Mouse (Mus musculus): ENCODE results near the gene Pip5kl1. TPM values are rescaled to one million over a fixed set of nuclear protein-coding genes. Genes with fewer than 3 reads are reported as not detected.

Pip5kl1 gene
- polyA plus RNA-seq (2011; ENCODE audit: insufficient read depth, insufficient read length, low replicate concordance, missing spikeins), result not detected in 2 replicates

GRCm38 (mm10) chr2:32574497-32574896, at the start of gene Pip5kl1:
Gene Pip5kl1 (plus strand): TSS chr2:32574797.
- Histone ChIP-seq H3K4me1 (ENCODE audit: control insufficient read depth, insufficient read depth, low read length) (no peaks in the 10 kb centered on the region), H3K4me3 (replicated peaks; ENCODE audit: control insufficient read depth, low read depth, low read length) (no peak within 1 kb of the TSS), H3K27ac (ENCODE audit: control insufficient read depth, insufficient read depth, low read depth, low read length, poor library complexity) (no peak within 1 kb of the TSS)
- no peak for TF ChIP-seq CTCF (IDR thresholded peaks at IDR 0.05; ENCODE audit: control insufficient read depth, insufficient read depth, low read length)
- TF ChIP-seq POLR2A (IDR thresholded peaks at IDR 0.05; ENCODE audit: borderline replicate concordance, control insufficient read depth, low read depth, low read length), result no peak
- 80% methylated on average over 6 of the region's 6 CpGs for WGBS

- TF ChIP-seq CTCF (IDR thresholded peaks at IDR 0.05; ENCODE audit: control insufficient read depth, insufficient read depth, low read length) (no peak), POLR2A (IDR thresholded peaks at IDR 0.05; ENCODE audit: borderline replicate concordance, control insufficient read depth, low read depth, low read length) (no peak)
- Histone ChIP-seq H3K4me3 (replicated peaks; ENCODE audit: control insufficient read depth, low read depth, low read length) (no peak overlapping the region), H3K27ac (ENCODE audit: control insufficient read depth, insufficient read depth, low read depth, low read length, poor library complexity) (no peak overlapping the region), H3K4me1 (ENCODE audit: control insufficient read depth, insufficient read depth, low read length) (no peaks in the 10 kb centered on the region)
- WGBS, result 90% methylated on average over 12 of the region's 12 CpGs
Observed at GRCm38 (mm10) chr2:32525816-32526215, 48.8 kb upstream of the Pip5kl1 start.

- TF ChIP-seq CTCF (IDR thresholded peaks at IDR 0.05; ENCODE audit: control insufficient read depth, insufficient read depth, low read length) (no peak), POLR2A (IDR thresholded peaks at IDR 0.05; ENCODE audit: borderline replicate concordance, control insufficient read depth, low read depth, low read length) (no peak)
- WGBS, result 88% methylated on average over 14 of the region's 14 CpGs
- H3K4me1 ChIP-seq (ENCODE audit: control insufficient read depth, insufficient read depth, low read length), result no peaks in the 10 kb centered on the region
- no peak overlapping the region for H3K4me3 ChIP-seq (replicated peaks; ENCODE audit: control insufficient read depth, low read depth, low read length)
- no peak overlapping the region for H3K27ac ChIP-seq (ENCODE audit: control insufficient read depth, insufficient read depth, low read depth, low read length, poor library complexity)
Observed at GRCm38 (mm10) chr2:32527468-32527966, 47.1 kb upstream of the Pip5kl1 start.

- Histone ChIP-seq H3K4me1 (ENCODE audit: control insufficient read depth, insufficient read depth, low read length) (no peaks in the 10 kb centered on the region), H3K27ac (ENCODE audit: control insufficient read depth, insufficient read depth, low read depth, low read length, poor library complexity) (no peak overlapping the region), H3K4me3 (replicated peaks; ENCODE audit: control insufficient read depth, low read depth, low read length) (no peak overlapping the region)
- TF ChIP-seq POLR2A (IDR thresholded peaks at IDR 0.05; ENCODE audit: borderline replicate concordance, control insufficient read depth, low read depth, low read length) (no peak), CTCF (IDR thresholded peaks at IDR 0.05; ENCODE audit: control insufficient read depth, insufficient read depth, low read length) (no peak)
- WGBS, result 85% methylated on average over 1 of the region's 1 CpGs
Observed at GRCm38 (mm10) chr2:32528326-32528725, 46.3 kb upstream of the Pip5kl1 start.

GRCm38 (mm10) chr2:32530479-32530878, 44.1 kb upstream of the Pip5kl1 start:
- 8% methylated on average over 2 of the region's 2 CpGs for WGBS
- H3K27ac ChIP-seq (ENCODE audit: control insufficient read depth, insufficient read depth, low read depth, low read length, poor library complexity), result no peak overlapping the region
- TF ChIP-seq POLR2A (IDR thresholded peaks at IDR 0.05; ENCODE audit: borderline replicate concordance, control insufficient read depth, low read depth, low read length) (no peak), CTCF (IDR thresholded peaks at IDR 0.05; ENCODE audit: control insufficient read depth, insufficient read depth, low read length) (no peak)

GRCm38 (mm10) chr2:32533163-32533562, 41.4 kb upstream of the Pip5kl1 start:
- WGBS, result 65% methylated on average over 2 of the region's 2 CpGs
- Histone ChIP-seq H3K4me3 (replicated peaks; ENCODE audit: control insufficient read depth, low read depth, low read length) (no peak overlapping the region), H3K27ac (ENCODE audit: control insufficient read depth, insufficient read depth, low read depth, low read length, poor library complexity) (no peak overlapping the region), H3K4me1 (ENCODE audit: control insufficient read depth, insufficient read depth, low read length) (peaks cover 1% of the 10 kb centered on the region; the same call in 1 of the 2 replicates)
- TF ChIP-seq POLR2A (IDR thresholded peaks at IDR 0.05; ENCODE audit: borderline replicate concordance, control insufficient read depth, low read depth, low read length) (no peak), CTCF (IDR thresholded peaks at IDR 0.05; ENCODE audit: control insufficient read depth, insufficient read depth, low read length) (no peak)

More at GRCm38 (mm10) chr2:32530479-32530878, 44.1 kb upstream of the Pip5kl1 start:
- Histone ChIP-seq H3K4me1 (ENCODE audit: control insufficient read depth, insufficient read depth, low read length) (no peaks in the 10 kb centered on the region), H3K4me3 (replicated peaks; ENCODE audit: control insufficient read depth, low read depth, low read length) (no peak overlapping the region)

- TF ChIP-seq CTCF (IDR thresholded peaks at IDR 0.05; ENCODE audit: control insufficient read depth, insufficient read depth, low read length) (no peak), POLR2A (IDR thresholded peaks at IDR 0.05; ENCODE audit: borderline replicate concordance, control insufficient read depth, low read depth, low read length) (no peak)
- 10% methylated on average over 13 of the region's 13 CpGs for WGBS
- Histone ChIP-seq H3K27ac (ENCODE audit: control insufficient read depth, insufficient read depth, low read depth, low read length, poor library complexity) (peak overlapping the region; percentile 43), H3K4me3 (replicated peaks; ENCODE audit: control insufficient read depth, low read depth, low read length) (peak overlapping the region; percentile 71), H3K4me1 (ENCODE audit: control insufficient read depth, insufficient read depth, low read length) (peaks cover 4% of the 10 kb centered on the region; the same call in 1 of the 2 replicates)
Observed at GRCm38 (mm10) chr2:32534061-32534732, 40.4 kb upstream of the Pip5kl1 start.

GRCm38 (mm10) chr2:32534733-32535471, 39.7 kb upstream of the Pip5kl1 start, which contains the start of gene Fam102a:
Gene Fam102a (plus strand): TSS chr2:32535332.
- under 1% methylated on average over 67 of the region's 67 CpGs for WGBS
- Histone ChIP-seq H3K27ac (ENCODE audit: control insufficient read depth, insufficient read depth, low read depth, low read length, poor library complexity) (peak within 1 kb of the TSS; percentile 96), H3K4me1 (ENCODE audit: control insufficient read depth, insufficient read depth, low read length) (peaks cover 5% of the 10 kb centered on the region), H3K4me3 (replicated peaks; ENCODE audit: control insufficient read depth, low read depth, low read length) (peak within 1 kb of the TSS; percentile 76)
- TF ChIP-seq POLR2A (IDR thresholded peaks at IDR 0.05; ENCODE audit: borderline replicate concordance, control insufficient read depth, low read depth, low read length), result peak; percentile 64; the same call in 1 of the 2 replicates
- TF ChIP-seq CTCF (IDR thresholded peaks at IDR 0.05; ENCODE audit: control insufficient read depth, insufficient read depth, low read length), result no peak

Measured in bone marrow, adult 2 months (tissue).